In genomic region chr11:120183708-120184107, GRCm38 (mm10) we compare ENCODE assay signal across 10 mouse cellular contexts. TPM values are rescaled to one million over a fixed set of nuclear protein-coding genes. Genes with fewer than 3 reads are reported as not detected.
DNase-seq lines count a peak whose midpoint lies in the region; ATAC-seq and TF ChIP-seq lines count a peak whose summit lies in the region.
"Had no signal": no experiment of that assay in that cellular context is flagged by ENCODE, and none has a peak within 500 bp of the region (broad histone marks: within the 10 kb centered on the region; RNA-seq: fewer than 3 reads in every experiment).

No protein-coding gene starts in this region.

- H3K9ac ChIP-seq in lung, embryonic 16.5 days (ENCODE audit: low read length), result peak overlapping the region; percentile 20
- peak overlapping the region; percentile 96 for H3K9ac ChIP-seq in embryonic facial prominence, embryonic 12.5 days
- H3K9ac ChIP-seq in hindbrain, postnatal 0 days (replicated peaks; ENCODE audit: low read length), result peak overlapping the region; percentile 30
- H3K9ac ChIP-seq in neural tube, embryonic 13.5 days, result peak overlapping the region; percentile 100
- H3K9ac ChIP-seq: liver, embryonic 13.5 days had no signal

- H3K27ac ChIP-seq in lung, embryonic 16.5 days (ENCODE audit: low read length), result peak overlapping the region; percentile 87
- peak overlapping the region; percentile 91 for H3K27ac ChIP-seq in embryonic facial prominence, embryonic 12.5 days
- H3K27ac ChIP-seq in hindbrain, postnatal 0 days, result peak overlapping the region; percentile 77
- H3K27ac ChIP-seq in neural tube, embryonic 13.5 days (replicated peaks), result peak overlapping the region; percentile 99

- H3K9me3 ChIP-seq in lung, embryonic 16.5 days (ENCODE audit: control insufficient read depth, low read length), result no peaks in the 10 kb centered on the region
- H3K9me3 ChIP-seq in embryonic facial prominence, embryonic 12.5 days, result no peaks in the 10 kb centered on the region
- H3K9me3 ChIP-seq in hindbrain, postnatal 0 days (ENCODE audit: low read length), result no peaks in the 10 kb centered on the region
- H3K9me3 ChIP-seq in neural tube, embryonic 13.5 days, result no peaks in the 10 kb centered on the region
- H3K9me3 ChIP-seq: liver, embryonic 13.5 days had no signal

- 48% methylated on average over 11 of the region's 11 CpGs for WGBS in lung, embryonic 16.5 days
- WGBS in embryonic facial prominence, embryonic 12.5 days, result 17% methylated on average over 11 of the region's 11 CpGs
- WGBS in hindbrain, postnatal 0 days, result 43% methylated on average over 11 of the region's 11 CpGs
- 27% methylated on average over 11 of the region's 11 CpGs for WGBS in neural tube, embryonic 13.5 days

- no peak for DNase-seq in lung, postnatal 25 days (ENCODE audit: low spot score)
- DNase-seq in hindbrain, postnatal 0 days (ENCODE audit: low spot score), result no peak
- no peak for DNase-seq in cerebellum, adult 9-11 months
- DNase-seq in adipocyte (ENCODE audit: low spot score), result no peak
- DNase-seq: liver, embryonic 13.5 days; thymus, adult 2 months had no signal

- H3K4me3 ChIP-seq in lung, embryonic 16.5 days (ENCODE audit: low read length), result no peak overlapping the region
- no peak overlapping the region for H3K4me3 ChIP-seq in embryonic facial prominence, embryonic 12.5 days
- H3K4me3 ChIP-seq in hindbrain, postnatal 0 days (ENCODE audit: low read length), result no peak overlapping the region
- no peak overlapping the region for H3K4me3 ChIP-seq in neural tube, embryonic 13.5 days
- H3K4me3 ChIP-seq: liver, embryonic 13.5 days had no signal

- no peaks in the 10 kb centered on the region for H3K36me3 ChIP-seq in lung, embryonic 16.5 days (ENCODE audit: control insufficient read depth, insufficient read depth, low read length)
- H3K36me3 ChIP-seq in embryonic facial prominence, embryonic 12.5 days, result no peaks in the 10 kb centered on the region
- H3K36me3 ChIP-seq in hindbrain, postnatal 0 days (ENCODE audit: insufficient read depth, low read length), result no peaks in the 10 kb centered on the region
- H3K36me3 ChIP-seq in neural tube, embryonic 13.5 days, result no peaks in the 10 kb centered on the region

- TF ChIP-seq CTCF in hindbrain, postnatal 0 days (IDR thresholded peaks at IDR 0.05; ENCODE audit: low read depth), result no peak

- H3K27me3 ChIP-seq in lung, embryonic 16.5 days (ENCODE audit: control insufficient read depth, insufficient read depth, low read depth, low read length), result no peaks in the 10 kb centered on the region
- H3K27me3 ChIP-seq in embryonic facial prominence, embryonic 12.5 days, result no peaks in the 10 kb centered on the region
- H3K27me3 ChIP-seq in hindbrain, postnatal 0 days (ENCODE audit: insufficient read depth, low read length), result no peaks in the 10 kb centered on the region
- H3K27me3 ChIP-seq in neural tube, embryonic 13.5 days, result no peaks in the 10 kb centered on the region

- 0 out of 2 replicates have a peak overlapping the region, but pooled peaks have one; percentile 3 for H3K4me2 ChIP-seq in lung, embryonic 16.5 days (ENCODE audit: low read depth, low read length)
- peak overlapping the region; percentile 96 for H3K4me2 ChIP-seq in embryonic facial prominence, embryonic 12.5 days (replicated peaks)
- peak overlapping the region; percentile 96; the same call in 1 of the 2 replicates for H3K4me2 ChIP-seq in hindbrain, postnatal 0 days (ENCODE audit: low read depth, low read length)
- peak overlapping the region; percentile 99 for H3K4me2 ChIP-seq in neural tube, embryonic 13.5 days
- H3K4me2 ChIP-seq: liver, embryonic 13.5 days had no signal

- peak; percentile 18 for ATAC-seq in lung, embryonic 16.5 days (ENCODE audit: low read depth)
- no peak for ATAC-seq in embryonic facial prominence, embryonic 12.5 days (ENCODE audit: insufficient number of reproducible peaks, insufficient read depth, low FRiP score, low TSS enrichment)
- no peak for ATAC-seq in hindbrain, postnatal 0 days
- ATAC-seq in neural tube, embryonic 13.5 days (ENCODE audit: low read depth), result no peak
- ATAC-seq in granulocyte monocyte progenitor cell, adult 5-6 weeks (replicated peaks; ENCODE audit: poor library complexity, severe bottlenecking), result no peak

- H3K4me1 ChIP-seq in lung, embryonic 16.5 days (replicated peaks; ENCODE audit: control insufficient read depth, insufficient read depth, low read length), result peaks cover 35% of the 10 kb centered on the region
- peaks cover 54% of the 10 kb centered on the region for H3K4me1 ChIP-seq in embryonic facial prominence, embryonic 12.5 days
- H3K4me1 ChIP-seq in hindbrain, postnatal 0 days (ENCODE audit: insufficient read depth, low read length), result peaks cover 30% of the 10 kb centered on the region
- peaks cover 56% of the 10 kb centered on the region for H3K4me1 ChIP-seq in neural tube, embryonic 13.5 days (replicated peaks)

RNA-seq across cellular contexts. Expression of gene Slc38a10, which starts 32.6 kb away (rescaled TPM):
- 96.3 and 100 TPM in 2 replicates for polyA plus RNA-seq in lung, embryonic 16.5 days (2015; fragmentation: Nextera tagmentation; extraction: Ambion mirVana)
- 95.0 and 99.5 TPM in 2 replicates for polyA plus RNA-seq in embryonic facial prominence, embryonic 12.5 days (2016; fragmentation: Nextera tagmentation; extraction: Ambion mirVana)
- 167 and 178 TPM in 2 replicates for total RNA-seq in hindbrain, postnatal 0 days (2014; rRNA removed)
- 95.9 and 101 TPM in 2 replicates for polyA plus RNA-seq in hindbrain, postnatal 0 days (2015; fragmentation: Nextera tagmentation; extraction: Ambion mirVana)
- 103 and 108 TPM in 2 replicates for polyA plus RNA-seq in neural tube, embryonic 13.5 days (2015; fragmentation: Nextera tagmentation; extraction: Ambion mirVana)
- 58.8 and 62.4 TPM in 2 replicates for total RNA-seq in granulocyte monocyte progenitor cell, adult 5-6 weeks (2014; fragmentation: Nextera tagmentation)
- 43.5 and 51.5 TPM in 2 replicates for total RNA-seq in granulocyte monocyte progenitor cell, adult 5-6 weeks (2017)

RNA-seq across cellular contexts. Expression of gene Bahcc1, which starts 49.0 kb away (rescaled TPM):
- polyA plus RNA-seq in lung, embryonic 16.5 days (2015; fragmentation: Nextera tagmentation; extraction: Ambion mirVana), result 7.0 and 7.5 TPM in 2 replicates
- 16.8 and 18.8 TPM in 2 replicates for polyA plus RNA-seq in embryonic facial prominence, embryonic 12.5 days (2016; fragmentation: Nextera tagmentation; extraction: Ambion mirVana)
- 31.1 and 43.1 TPM in 2 replicates for total RNA-seq in hindbrain, postnatal 0 days (2014; rRNA removed)
- 8.8 and 9.1 TPM in 2 replicates for polyA plus RNA-seq in hindbrain, postnatal 0 days (2015; fragmentation: Nextera tagmentation; extraction: Ambion mirVana)
- polyA plus RNA-seq in neural tube, embryonic 13.5 days (2015; fragmentation: Nextera tagmentation; extraction: Ambion mirVana), result 13.6 and 15.3 TPM in 2 replicates
- total RNA-seq in granulocyte monocyte progenitor cell, adult 5-6 weeks (2014; fragmentation: Nextera tagmentation), result 22.5 and 22.9 TPM in 2 replicates
- 4.7 and 5.9 TPM in 2 replicates for total RNA-seq in granulocyte monocyte progenitor cell, adult 5-6 weeks (2017)

Comparison
In these comparisons a context has a peak if more than half of its experiments do, and no peak if none do; other contexts are left out.
1. H3K4me2 ChIP-seq: peak in every context shown above with its lines; median percentile 99 in neural tube, embryonic 13.5 days; 96 in embryonic facial prominence, embryonic 12.5 days; 96 in hindbrain, postnatal 0 days; 3 in lung, embryonic 16.5 days.
2. H3K9ac ChIP-seq: peak in every context shown above with its lines; median percentile 100 in neural tube, embryonic 13.5 days; 96 in embryonic facial prominence, embryonic 12.5 days; 30 in hindbrain, postnatal 0 days; 20 in lung, embryonic 16.5 days.